Mouse (Mus musculus): ENCODE measurements around the gene Hdac4. TPM values are rescaled to one million over a fixed set of nuclear protein-coding genes. Genes with fewer than 3 reads are reported as not detected.

Hdac4 gene
- polyA plus RNA-seq, 1 experiment = 15.4 TPM

DNA sequence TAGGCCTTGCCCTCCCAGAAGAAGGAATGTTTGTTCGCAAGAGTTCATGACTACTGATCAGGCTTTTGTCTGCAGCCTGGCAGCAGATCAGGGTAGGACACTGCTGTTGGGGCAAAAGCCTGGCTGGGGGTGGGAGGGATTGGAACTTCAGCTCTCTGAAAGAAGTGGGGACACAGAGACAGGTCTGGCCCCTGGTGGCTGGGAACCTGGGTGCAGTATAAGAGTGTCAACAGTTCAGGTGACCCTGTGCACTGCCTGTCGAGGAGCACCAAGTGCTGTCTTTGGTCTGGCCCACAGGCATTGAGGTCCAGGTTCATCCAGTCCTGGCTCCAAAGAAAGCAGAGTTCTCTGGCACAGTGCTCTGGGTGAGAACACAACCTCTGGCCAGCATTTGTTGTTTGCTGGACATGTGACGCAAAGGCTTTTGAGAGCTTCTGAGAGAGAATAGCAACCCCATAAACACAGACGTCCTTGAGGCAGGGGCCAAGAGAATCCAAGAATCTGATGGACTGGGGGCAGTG lies 95.1 kb downstream of the Hdac4 start:
- no peak for DNase-seq (ENCODE audit: low spot score)

DNA sequence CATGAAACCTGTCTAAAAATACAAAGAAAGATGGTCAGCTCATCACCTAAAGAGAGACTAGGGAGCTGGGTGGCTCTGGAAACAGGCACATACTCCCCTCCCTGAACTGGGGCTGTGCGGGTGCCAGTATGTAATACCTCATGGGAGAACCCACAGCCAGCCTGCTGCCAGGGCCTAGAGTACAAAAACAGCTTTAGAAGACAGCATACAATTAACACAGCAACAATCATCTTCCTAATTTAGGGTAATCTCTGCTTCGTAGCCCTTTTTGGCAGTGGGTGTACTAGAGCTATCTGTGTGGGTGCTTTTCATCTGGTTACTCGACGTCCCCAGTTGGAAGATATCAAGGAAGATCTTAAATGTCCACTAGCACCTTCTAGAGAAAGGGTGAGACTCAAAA lies 95.5 kb downstream of the Hdac4 start:
- DNase-seq (ENCODE audit: low spot score) = no peak

DNA sequence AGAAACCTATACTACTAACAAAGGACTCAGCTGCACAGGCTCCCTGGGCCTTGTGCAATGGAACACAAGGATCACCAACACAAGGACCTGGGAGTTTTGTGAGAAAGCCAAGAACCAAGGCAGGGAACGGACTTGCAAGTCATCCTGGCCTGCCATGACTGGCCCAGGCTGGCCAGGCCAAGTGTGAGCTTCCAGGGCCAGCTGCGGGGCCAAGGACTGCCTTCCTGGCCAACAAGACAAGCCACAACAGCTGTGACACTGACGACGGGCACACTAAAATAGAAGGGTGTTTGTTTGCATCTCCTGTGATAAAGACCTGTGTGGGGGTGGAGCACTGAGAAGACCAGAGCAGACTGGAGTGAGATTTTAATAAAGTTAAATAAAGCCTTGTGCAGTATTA lies 96.0 kb downstream of the Hdac4 start:
- peak; percentile 40 for DNase-seq (ENCODE audit: low spot score)

DNA sequence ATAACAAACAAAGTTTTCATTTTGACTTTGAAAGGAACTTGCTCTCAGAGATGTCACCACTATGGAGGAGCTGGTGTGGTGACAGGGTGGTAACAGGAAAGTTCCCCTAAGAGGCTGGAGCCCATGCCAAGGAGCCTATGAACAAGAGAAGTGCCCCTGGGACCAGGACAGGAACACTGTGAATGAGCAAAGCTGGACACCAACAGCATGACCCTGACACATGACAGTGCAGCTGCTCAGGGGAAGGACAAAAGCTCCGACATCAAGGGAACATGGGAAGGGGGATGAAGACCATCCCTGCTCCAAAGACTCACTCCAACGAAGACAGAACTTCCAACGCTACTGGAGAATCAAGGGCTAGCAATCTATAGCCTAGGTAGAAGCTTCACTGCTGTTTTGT lies 97.0 kb downstream of the Hdac4 start:
- no peak for DNase-seq (ENCODE audit: low spot score)

DNA sequence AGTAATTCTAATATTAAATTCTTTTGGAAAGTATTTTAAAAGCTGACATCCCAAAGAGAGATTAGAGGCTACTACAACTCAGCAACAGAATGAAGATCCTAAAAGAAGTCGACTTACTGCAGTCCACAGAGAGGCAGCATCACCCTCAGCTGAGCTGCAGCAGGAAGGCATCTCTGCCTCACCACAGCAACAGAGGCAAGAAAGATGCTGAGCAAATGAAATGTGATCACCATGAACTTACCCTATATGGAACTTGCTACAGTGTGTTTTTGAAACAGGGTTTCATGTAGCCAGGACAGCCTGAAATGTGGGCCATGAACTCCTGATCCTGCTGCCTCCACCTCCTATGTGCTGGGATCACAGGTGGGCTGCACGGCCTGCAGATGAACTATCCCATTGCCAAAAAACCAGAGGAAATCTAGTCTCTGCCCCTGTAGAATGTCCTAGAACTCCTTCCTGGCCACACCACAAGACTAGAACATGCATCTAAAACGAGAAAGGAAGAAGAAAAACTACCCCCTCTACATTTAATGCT lies 98.4 kb downstream of the Hdac4 start:
- DNase-seq (ENCODE audit: low spot score) = no peak

DNA sequence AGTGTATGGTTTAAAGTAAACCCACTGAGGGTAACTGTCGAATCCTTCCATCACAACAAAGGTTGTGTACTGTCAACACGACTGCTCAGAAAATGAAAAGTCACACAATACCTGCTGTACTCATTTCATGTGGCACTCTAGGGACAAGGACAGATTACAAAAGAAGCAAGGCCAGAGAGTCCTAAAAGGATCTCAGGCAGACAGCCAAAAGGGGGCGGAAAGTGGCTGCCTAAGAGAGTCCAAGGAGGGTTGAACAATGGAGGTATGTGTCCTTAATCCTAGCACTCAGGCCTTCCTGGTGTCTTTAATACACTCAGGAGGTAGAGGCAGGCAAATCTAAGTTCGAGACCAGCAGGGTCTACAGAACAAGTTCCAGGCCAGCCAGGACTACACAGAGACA lies 103.2 kb downstream of the Hdac4 start:
- DNase-seq (ENCODE audit: low spot score) = no peak

DNA sequence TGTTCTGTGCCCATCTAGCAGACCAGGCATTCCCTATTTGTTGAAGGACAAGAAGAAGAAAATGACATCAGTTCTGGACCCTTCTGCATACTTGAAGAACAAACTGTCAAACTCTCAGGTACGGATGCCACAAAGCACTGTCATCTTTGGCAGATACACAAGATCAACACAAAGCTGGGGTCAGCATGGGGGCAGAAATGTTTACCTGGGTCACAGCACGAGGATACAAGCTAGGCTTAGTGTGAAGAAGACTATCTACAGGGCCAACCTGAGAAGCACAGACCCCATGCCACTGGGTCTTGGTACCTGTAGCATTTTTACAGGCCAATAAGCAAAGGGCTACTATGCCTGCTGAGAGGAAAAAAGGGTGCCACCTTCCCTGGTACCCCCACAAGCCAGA lies 107.7 kb downstream of the Hdac4 start:
- DNase-seq (ENCODE audit: low spot score) = no peak

DNA sequence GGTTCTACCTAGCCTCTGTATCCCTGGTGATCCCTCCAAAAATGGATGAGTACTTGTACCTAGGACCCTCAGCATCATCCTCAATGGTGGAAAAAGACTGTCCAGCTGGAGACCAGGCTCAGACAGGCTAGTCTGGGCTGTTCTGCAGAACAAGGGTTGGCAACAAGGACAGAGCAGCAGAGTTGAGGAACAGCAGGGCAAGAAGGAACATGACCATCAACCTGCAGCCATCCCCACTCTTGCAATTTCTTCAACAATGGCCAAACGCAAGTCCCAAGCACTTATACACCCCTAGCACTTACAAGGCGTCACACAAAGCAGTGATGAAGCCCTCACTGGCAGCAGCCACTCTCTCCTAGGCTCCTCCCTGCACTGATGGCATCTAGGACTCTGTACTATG lies 108.2 kb downstream of the Hdac4 start:
- no peak for DNase-seq (ENCODE audit: low spot score)

DNA sequence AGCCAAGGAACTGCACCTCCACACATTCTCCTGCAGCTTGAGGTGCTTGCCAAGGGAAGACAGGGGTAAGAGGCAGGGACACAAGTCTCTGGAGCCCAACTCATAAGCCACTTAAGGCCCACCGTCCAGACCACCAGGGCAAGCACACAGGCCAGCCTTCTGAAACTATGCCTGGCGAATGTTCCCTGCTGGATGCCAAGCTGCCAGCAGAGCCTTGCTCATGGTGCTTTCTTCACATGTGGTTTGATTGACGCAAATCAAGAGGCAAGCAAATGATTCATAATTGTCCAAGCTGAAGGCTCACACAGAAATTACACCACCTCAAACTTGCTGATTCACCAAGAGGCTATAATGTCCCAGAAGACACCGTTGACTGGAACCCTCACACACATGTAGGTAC lies 108.7 kb downstream of the Hdac4 start:
- DNase-seq (ENCODE audit: low spot score) = no peak

DNA sequence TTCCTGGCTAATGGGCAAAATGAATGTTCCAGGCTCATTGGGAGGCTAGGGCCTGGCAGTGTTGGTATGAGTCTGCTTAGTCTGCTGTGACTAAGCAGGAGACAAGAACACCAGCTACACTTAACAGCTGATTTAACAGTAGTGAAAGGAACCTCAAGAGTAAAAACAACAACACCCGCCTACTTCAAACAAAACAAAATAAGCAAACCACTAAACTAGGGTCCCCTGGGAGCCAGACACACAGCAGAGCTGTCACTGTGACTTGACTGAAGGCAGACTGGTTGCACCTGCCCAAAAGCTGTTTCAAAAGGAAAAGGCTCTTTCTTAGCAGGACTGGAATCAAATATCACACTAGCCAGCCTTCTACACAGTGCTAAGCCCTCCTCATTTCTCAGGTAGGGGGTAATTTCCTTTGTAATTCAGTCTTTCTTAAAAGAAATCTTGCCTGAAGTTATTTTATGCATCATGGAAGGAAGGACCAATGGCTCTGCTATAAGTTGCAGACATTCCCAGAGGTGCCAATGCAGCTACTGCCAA lies 109.2 kb downstream of the Hdac4 start:
- no peak for DNase-seq (ENCODE audit: low spot score)

DNA sequence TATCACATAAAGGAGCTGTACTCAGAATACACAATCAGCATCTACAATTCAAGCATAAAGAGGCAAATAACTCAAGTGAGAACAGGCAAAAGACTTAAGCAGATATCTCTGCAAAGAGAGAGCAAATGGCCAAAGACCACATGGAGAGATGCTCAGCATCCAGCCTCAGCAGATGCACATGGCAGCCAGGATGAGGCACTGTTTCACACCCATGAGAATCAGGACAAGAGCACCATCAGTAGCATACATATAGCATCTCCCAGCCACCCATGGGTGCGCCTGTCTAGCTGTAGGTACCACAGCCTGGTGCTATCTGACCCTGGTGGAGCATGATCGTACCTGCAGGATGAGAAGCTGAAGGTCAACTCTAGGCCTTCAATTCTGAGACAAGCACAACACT lies 110.8 kb downstream of the Hdac4 start:
- no peak for DNase-seq (ENCODE audit: low spot score)

DNA sequence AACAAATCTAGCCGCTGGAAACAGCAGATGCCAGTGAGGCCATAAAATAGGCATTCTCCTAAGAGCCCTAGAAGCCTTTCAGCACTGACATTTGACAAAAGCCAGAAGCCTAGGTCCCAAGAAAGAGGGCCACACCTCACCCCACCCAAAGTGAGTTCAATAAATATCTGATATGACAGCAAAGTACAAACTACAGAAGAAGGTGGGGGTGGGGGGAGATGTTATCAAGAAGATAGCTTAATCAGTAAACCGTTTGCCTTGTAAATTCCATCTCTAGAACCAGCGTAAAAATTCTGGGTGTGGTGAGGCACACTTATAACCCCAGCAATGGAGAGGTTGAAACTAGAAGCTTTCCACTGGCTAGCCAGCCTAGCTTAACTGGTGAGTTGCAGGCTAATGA lies 111.5 kb downstream of the Hdac4 start:
- DNase-seq (ENCODE audit: low spot score) = no peak

DNA sequence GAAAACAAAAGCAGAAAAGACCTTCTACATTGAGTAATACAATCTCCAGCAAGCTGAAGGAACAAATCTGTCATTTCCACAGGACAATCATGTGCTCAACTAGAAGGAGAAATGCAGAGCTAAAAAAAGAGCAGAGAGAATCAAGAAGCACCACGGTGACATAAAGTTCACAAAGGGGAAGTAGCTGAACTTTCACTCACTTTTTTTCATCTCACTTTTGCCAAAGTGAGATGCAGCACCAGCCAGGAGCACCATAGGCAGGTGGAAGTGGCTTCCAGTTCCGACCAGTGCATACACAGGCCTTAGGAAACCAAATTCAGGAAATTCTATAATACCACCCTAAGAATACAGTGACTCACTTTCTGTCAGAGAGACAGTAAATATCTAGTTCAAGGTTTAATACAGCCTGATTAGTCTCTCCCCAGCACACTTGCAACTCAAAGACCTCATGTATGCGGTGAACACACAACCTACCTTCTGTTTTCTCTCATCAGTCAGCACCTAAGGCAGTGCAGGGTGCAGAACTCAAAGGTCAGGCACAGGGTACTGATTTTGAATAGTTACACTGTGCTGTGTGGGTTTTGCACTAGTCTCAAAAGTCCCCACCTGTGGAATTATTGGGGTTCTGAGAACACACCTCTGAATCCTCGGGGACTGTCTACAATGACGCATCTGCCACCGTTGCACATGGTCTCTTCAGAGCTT lies 112.5 kb downstream of the Hdac4 start:
- no peak for DNase-seq (ENCODE audit: low spot score)

DNA sequence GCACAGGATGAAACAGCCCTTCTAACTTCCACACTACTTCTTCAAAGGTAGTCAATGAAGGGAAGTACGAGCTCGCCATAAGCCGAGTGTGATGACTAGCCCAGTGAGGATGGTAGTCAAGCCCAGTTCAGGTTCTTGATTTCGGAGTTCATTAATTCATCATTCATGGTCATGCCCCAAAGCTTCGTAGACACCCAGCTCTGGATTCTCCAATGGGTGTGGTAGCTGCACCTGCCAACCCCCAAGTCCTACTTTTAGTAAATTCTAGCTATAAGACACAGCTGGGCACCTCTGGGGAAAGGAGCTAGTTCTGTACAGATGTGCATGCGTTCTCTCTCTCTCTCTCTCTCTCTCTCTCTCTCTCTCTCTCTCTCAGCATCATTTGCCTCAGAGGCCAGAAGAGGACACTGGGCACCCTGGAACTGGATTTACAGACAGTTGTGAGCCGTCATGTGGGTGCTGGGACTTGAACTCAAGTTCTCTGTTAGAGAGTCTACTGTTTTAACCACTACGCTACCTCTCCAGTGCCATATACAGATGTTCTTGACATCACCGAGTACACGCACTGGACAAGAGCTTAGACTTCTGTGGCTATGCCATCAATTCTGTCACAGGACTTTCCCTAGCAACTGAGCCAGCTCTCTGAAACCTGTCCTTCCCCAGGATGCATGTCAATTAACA lies 113.2 kb downstream of the Hdac4 start:
- DNase-seq (ENCODE audit: low spot score) = no peak

DNA sequence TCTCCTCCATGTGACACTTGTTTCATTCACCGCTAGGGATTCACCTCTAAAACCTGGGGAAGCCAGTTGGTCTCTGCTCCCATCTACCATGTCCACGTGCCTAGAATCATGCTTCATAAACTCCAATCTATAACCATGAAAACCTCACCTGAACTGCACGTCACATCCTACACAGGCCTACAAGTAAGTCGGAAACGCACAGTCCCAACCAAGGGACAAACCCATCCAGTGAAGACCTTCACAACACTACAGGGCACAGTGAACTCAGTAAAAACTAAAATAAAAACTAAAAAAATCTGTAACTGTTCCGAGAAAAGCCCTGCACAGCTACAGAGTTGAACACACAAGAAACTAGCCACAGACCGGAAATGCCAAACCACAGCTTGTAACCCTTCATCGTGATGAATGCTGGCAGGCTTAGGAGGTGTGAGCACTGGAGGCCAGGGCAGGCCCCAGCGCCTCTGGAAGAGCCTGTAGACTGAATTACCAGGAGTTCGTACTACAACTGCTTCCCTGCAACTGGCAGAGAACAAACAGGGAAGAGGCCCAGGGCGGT lies 115.4 kb downstream of the Hdac4 start:
- DNase-seq (ENCODE audit: low spot score) = no peak

DNA sequence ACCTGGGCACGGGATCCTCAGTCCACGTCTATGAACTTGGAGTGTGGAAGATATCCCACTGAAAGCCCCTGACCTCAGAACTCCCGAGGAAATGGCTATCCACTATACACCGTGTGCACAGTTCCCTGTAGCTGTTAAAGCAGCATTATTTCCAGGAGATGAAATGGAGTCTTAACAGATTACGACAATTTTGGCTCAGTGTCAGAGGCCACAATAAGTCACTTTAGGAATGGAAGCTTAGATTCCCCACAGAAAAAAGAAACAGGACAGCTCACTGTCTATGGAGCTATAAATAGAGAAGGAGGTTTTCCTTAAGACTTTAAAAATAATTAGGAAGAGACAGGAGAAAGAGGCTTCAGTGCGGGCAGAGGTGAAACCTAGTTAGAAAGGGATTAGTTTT lies 120.2 kb downstream of the Hdac4 start:
- no peak for DNase-seq (ENCODE audit: low spot score)

DNA sequence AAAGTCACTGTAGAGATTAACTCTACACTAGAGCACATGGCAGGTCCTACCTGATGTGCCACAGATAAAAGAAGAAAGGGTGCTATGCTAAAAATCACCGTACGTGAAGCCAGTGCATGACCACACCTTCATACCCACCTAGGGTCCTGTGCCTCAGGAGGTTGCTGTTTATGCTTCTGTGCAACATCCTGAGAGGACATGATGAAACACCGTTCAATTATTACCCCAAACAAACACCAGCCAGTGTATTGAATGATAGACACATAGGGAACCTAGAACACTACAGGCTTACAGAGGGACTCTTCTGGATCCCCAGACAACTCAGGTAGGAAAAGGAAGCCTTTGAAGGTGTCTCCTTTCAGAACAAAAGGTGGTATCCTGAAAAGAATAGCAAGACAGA lies 120.8 kb downstream of the Hdac4 start:
- DNase-seq (ENCODE audit: low spot score) = no peak

DNA sequence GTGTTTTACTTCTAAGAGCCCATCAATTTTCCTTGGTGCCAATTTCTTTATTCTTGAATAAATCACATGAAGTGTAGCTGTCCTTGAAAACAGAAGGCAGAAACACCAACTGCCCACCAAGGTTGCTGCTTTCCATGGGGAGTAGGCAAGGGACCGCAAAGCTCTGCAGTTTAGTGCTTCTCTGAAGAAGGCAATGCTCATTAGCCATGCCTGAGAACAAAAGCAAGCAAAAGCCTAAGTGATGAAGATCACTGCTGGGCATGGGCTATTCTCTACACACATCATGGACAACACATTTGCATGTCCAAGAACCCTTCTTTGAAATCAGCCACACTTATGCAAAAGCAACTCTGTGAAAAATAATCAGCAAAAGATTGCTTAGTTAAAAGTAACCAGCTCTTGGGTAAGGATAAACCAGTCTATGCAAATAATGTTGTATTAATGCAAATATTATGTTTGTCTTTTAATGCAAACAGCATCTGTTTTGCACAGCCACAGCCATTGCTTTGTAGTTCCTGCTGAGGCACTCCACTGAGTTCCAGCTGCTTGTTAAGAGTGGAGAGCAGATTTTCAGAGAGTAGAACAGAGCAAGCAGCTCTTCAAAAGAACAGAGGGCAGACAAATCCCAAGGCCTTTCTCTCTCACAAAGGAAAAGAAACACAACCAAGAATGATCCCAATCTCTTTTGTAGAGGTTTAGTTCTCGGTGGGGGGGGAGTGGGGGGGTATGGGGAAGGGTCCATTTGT lies 125.4 kb downstream of the Hdac4 start:
- no peak for DNase-seq (ENCODE audit: low spot score)

DNA sequence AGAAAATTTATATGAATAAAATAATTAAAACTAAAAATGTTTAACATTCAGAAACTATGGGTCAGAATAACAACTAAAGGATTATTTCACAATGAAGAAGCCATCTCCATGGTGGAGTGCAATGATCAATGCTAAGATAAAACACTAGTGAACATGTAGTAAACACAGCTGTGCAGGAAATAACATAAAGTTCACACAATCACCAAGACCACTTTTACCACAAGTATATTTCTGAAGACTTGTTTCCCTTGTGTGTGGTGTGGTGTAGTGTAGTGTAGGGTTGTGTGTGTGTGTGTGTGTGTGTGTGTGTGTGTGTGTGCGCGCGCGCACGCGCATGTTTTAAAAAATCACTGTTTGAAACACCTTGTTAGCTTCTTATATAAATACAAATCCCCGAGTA lies 126.0 kb downstream of the Hdac4 start:
- no peak for DNase-seq (ENCODE audit: low spot score)

DNA sequence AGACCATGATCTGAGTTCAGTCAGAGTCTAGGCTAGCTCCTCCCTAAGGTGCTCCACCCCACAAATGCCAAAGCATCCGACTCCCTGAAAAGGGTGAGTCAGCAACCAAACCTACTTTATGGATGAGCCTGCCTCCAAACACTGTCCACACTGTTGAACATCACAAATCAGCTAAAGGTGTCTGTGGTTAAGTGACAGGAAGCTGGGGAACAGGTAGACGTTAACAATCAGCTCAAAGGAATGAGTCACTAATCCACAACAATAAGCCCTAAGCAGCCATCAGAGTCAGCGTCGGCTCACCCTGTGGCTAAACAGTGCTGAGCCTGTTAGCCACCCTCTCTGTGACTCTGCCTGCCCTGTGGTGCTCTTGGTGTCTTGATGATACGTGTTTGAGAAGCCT lies 131.2 kb downstream of the Hdac4 start:
- DNase-seq (ENCODE audit: low spot score) = no peak

DNA sequence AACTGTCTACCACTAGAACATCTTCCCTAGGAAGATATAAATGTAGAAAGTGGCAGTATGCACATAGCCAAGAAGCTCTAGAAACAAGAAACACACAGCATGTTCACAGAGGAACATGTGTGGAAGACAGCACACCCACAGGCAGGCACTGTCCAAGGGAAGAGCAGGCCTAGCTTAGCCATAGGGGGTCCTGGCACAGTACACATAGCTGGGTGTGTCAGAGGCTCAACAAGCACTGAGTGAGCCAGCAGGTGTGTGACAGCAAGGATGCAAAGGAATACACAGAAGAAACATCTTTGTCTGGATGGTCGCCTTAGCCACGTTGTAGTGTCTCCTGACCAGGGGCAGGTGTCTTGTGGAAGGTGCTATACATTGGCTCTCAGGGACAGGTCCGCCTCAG lies 132.2 kb downstream of the Hdac4 start:
- DNase-seq (ENCODE audit: low spot score) = no peak

Data from urinary bladder, adult 2 months (tissue).